Mouse (Mus musculus) forebrain, embryonic 13.5 days (tissue): ENCODE measurements around the gene Ctsd. TPM values are rescaled to one million over a fixed set of nuclear protein-coding genes. Genes with fewer than 3 reads are reported as not detected.
"Not testable (repeated sequence)": the region's sequence is repeated elsewhere in the genome, so short reads cannot be mapped to it uniquely, and the experiment has no call there.

Experiments used
- ATAC-seq: fragments of 200-750 bp; cut with Nextera tagmentation; 2 replicates; pipeline ENCODE4 v1.8.0; 2017
- H3K27ac ChIP-seq: fragments of 300-500 bp; sonication (generic); 2 replicates; pipeline ENCODE4 v1.5.1; 2015; ENCODE audit warnings: inconsistent platforms, mild to moderate bottlenecking, moderate library complexity
- H3K27me3 ChIP-seq: fragments of 300-500 bp; sonication (generic); 2 replicates; pipeline ENCODE4 v1.6.1; 2015; ENCODE audit warnings: mild to moderate bottlenecking, inconsistent platforms
- H3K36me3 ChIP-seq: fragments of 300-500 bp; sonication (generic); 2 replicates; pipeline ENCODE4 v1.6.1; 2015; ENCODE audit warnings: mild to moderate bottlenecking, inconsistent platforms; ENCODE audit not compliant: poor library complexity, severe bottlenecking
- H3K4me1 ChIP-seq: fragments of 300-500 bp; sonication (generic); 2 replicates; pipeline ENCODE4 v1.6.1; 2015; ENCODE audit warnings: inconsistent platforms
- H3K4me2 ChIP-seq: fragments of 300-500 bp; sonication (generic); 2 replicates; pipeline ENCODE4 v1.6.1; 2015; ENCODE audit warnings: inconsistent platforms, mild to moderate bottlenecking, moderate library complexity
- H3K4me3 ChIP-seq: fragments of 300-500 bp; sonication (generic); 2 replicates; pipeline ENCODE4 v1.5.1; 2015; ENCODE audit warnings: mild to moderate bottlenecking, inconsistent platforms
- H3K9ac ChIP-seq: fragments of 300-500 bp; sonication (generic); 2 replicates; pipeline ENCODE4 v1.6.1; 2015; ENCODE audit warnings: mild to moderate bottlenecking, inconsistent platforms
- H3K9me3 ChIP-seq: fragments of 300-500 bp; sonication (generic); replicated peaks from 2 replicates; pipeline ENCODE4 v1.6.1; 2016; ENCODE audit warnings: inconsistent platforms
- WGBS: fragments of 180-500 bp; shearing (Covaris S2); methylation state at CpG from one replicate; pipeline ENCODE4 v1.1.7; 2015; 5-methylcytosine and 5-hydroxymethylcytosine counted together
- polyA plus RNA-seq: library from polyadenylated mRNA; unstranded; fragments of >200 nt; fragmentation: Nextera tagmentation; extraction: Ambion mirVana; gene quantifications from 2 replicates; pipeline ENCODE4 v1.2.1, GENCODE M21; 2015

The Ctsd gene
- polyA plus RNA-seq, 1 experiment from 2014 or later: 145 TPM

GRCm38 (mm10) chr7:142418027-142418426 lies 30.2 kb upstream of the Ctsd start:
- ATAC-seq: no peak

DNA sequence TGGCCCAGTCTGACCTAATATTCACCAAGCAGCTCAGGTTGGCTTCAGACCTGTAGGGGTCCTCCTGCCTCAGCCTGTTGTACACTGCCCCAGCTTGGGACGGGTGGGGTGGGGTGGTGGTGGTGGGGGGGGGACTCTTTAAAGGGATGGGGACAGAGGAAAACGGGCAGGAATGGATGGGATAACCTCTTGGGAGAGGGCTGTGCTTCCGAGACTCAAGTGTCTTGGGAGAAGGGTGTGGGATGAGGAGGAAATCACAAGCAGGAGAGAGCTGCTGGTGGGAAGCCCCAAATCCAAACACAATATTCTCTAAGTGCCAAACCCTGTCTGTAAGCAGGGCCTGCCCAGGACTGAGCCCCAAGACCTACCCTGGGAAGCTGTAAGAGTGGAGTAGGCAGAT lies 28.4 kb upstream of the Ctsd start:
- H3K27me3 ChIP-seq: no peaks in the 10 kb centered on the region
- WGBS: 75% methylated on average over 3 of the region's 3 CpGs
- no peak for ATAC-seq
- H3K4me2 ChIP-seq: no peak overlapping the region
- H3K4me3 ChIP-seq: no peak overlapping the region
- H3K9ac ChIP-seq: no peak overlapping the region
- H3K9me3 ChIP-seq: no peaks in the 10 kb centered on the region
- H3K36me3 ChIP-seq: no peaks in the 10 kb centered on the region
- H3K27ac ChIP-seq: no peak overlapping the region
- H3K4me1 ChIP-seq: no peaks in the 10 kb centered on the region

More at GRCm38 (mm10) chr7:142418027-142418426, 30.2 kb upstream of the Ctsd start:
- H3K9ac ChIP-seq: no peak overlapping the region
- H3K27ac ChIP-seq: no peak overlapping the region
- no peak overlapping the region for H3K4me2 ChIP-seq
- no peaks in the 10 kb centered on the region for H3K9me3 ChIP-seq
- H3K36me3 ChIP-seq: no peaks in the 10 kb centered on the region
- H3K27me3 ChIP-seq: no peaks in the 10 kb centered on the region
- no peak overlapping the region for H3K4me3 ChIP-seq
- 92% methylated on average over 2 of the region's 2 CpGs for WGBS
- H3K4me1 ChIP-seq: no peaks in the 10 kb centered on the region

- no peaks in the 10 kb centered on the region for H3K36me3 ChIP-seq
- no peak overlapping the region for H3K4me2 ChIP-seq
- H3K9ac ChIP-seq: no peak overlapping the region
- WGBS: 49% methylated on average over 4 of the region's 4 CpGs
- no peak overlapping the region for H3K4me3 ChIP-seq
- no peaks in the 10 kb centered on the region for H3K4me1 ChIP-seq
- H3K27ac ChIP-seq: no peak overlapping the region
- no peak for ATAC-seq
- H3K9me3 ChIP-seq: no peaks in the 10 kb centered on the region
- no peaks in the 10 kb centered on the region for H3K27me3 ChIP-seq
These were observed 27.5 kb upstream of the Ctsd start for GRCm38 (mm10) chr7:142415314-142415713.

- H3K27ac ChIP-seq: no peak overlapping the region
- H3K9ac ChIP-seq: no peak overlapping the region
- no peaks in the 10 kb centered on the region for H3K27me3 ChIP-seq
- ATAC-seq: no peak
- no peak overlapping the region for H3K4me2 ChIP-seq
- no peaks in the 10 kb centered on the region for H3K9me3 ChIP-seq
- H3K36me3 ChIP-seq: no peaks in the 10 kb centered on the region
- no peaks in the 10 kb centered on the region for H3K4me1 ChIP-seq
- H3K4me3 ChIP-seq: no peak overlapping the region
- 93% methylated on average over 6 of the region's 6 CpGs for WGBS
These were observed 25.4 kb upstream of the Ctsd start for GRCm38 (mm10) chr7:142413285-142413684.

DNA sequence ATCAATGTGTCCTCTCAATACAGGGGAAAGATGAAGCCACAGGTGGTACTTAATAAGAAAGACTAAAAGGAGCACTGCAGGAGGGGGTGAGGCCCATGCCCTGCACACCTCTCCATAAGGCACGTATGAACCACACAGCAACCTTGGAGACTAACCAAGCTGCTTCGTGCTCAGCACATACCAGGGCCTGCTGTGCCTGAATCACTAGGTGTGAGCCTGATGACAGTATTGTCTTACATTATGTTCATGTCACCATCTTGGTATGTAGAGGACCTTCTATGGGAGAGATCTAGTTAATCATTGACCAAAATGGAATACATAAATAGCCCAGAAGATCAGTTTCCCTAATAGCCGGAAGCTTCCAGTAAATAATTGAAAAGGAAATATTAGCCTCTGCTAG lies 21.8 kb upstream of the Ctsd start:
- H3K9ac ChIP-seq: no peak overlapping the region
- H3K4me1 ChIP-seq: no peaks in the 10 kb centered on the region
- 80% methylated on average over 3 of the region's 3 CpGs for WGBS
- H3K27me3 ChIP-seq: no peaks in the 10 kb centered on the region
- H3K27ac ChIP-seq: no peak overlapping the region
- H3K4me2 ChIP-seq: no peak overlapping the region
- H3K36me3 ChIP-seq: no peaks in the 10 kb centered on the region
- no peaks in the 10 kb centered on the region for H3K9me3 ChIP-seq
- no peak for ATAC-seq
- H3K4me3 ChIP-seq: no peak overlapping the region

DNA sequence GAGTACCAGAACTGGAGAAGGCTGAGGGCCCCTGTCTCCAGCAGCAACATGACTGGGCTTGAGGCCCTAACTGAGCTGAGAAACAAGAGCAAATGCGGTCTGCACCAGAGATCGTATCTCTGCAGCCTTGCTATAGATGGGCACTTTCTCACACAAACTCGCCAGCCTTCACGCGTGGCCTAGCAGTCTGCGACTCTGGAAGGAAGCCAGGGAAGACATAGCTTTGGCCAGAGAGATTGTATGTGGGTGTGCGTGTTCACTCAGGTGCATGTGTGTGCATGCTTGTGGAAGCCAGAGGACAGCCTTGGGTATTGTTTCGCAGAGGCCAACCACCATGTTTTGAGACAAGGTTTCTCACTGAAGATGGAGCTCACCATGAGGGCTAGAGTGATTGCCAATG lies 20.8 kb upstream of the Ctsd start:
- no peaks in the 10 kb centered on the region for H3K36me3 ChIP-seq
- no peak for ATAC-seq
- no peak overlapping the region for H3K27ac ChIP-seq
- WGBS: 92% methylated on average over 8 of the region's 8 CpGs
- no peaks in the 10 kb centered on the region for H3K9me3 ChIP-seq
- H3K4me1 ChIP-seq: no peaks in the 10 kb centered on the region
- no peaks in the 10 kb centered on the region for H3K27me3 ChIP-seq
- H3K9ac ChIP-seq: no peak overlapping the region
- no peak overlapping the region for H3K4me2 ChIP-seq
- H3K4me3 ChIP-seq: no peak overlapping the region

DNA sequence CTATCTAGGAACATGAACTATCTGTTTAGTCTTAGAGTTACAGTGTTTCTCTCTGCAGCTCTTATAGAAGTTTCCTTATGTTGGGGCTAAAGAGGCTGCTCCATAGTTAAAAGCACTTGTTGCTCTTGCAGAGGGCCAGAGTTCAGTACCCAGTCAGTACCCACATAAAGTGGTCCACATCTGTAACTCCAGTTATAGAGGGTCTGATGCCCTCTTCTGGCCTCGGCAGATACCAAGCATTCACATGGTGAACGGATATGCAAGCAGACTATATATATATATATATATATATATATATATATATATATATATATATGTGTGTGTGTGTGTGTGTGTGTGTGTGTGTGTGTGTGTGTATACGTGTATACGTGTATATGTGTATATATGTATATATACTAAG lies 20.1 kb upstream of the Ctsd start:
- Histone ChIP-seq H3K27me3 (no peaks in the 10 kb centered on the region), H3K36me3 (no peaks in the 10 kb centered on the region), H3K9ac (no peak overlapping the region), H3K9me3 (no peaks in the 10 kb centered on the region), H3K27ac (no peak overlapping the region), H3K4me2 (no peak overlapping the region), H3K4me3 (no peak overlapping the region), H3K4me1 (no peaks in the 10 kb centered on the region)
- WGBS: 73% methylated on average over 4 of the region's 4 CpGs
- no peak for ATAC-seq

DNA sequence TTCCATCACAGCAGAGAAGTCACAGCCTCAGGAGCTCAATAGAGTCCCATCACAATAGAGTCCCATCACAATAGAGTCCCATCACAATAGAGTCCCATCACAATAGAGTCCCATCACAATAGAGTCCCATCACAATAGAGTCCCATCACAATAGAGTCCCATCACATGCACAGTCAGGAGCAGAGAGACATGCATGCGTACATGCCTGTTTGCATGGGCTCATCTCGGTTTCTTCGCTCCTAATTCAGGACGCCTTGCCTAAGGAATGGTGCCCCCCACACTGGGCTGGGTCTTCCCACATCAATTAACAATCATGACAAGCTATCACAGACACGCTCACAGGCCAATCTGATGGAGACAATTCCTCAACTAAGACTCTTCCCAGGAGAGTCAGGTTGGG lies 17.3 kb upstream of the Ctsd start:
- not testable (repeated sequence) for H3K9me3 ChIP-seq, H3K4me3 ChIP-seq, ATAC-seq, H3K36me3 ChIP-seq, H3K9ac ChIP-seq, H3K4me2 ChIP-seq, H3K27ac ChIP-seq, H3K27me3 ChIP-seq
- peaks cover 10% of the 10 kb centered on the region for H3K4me1 ChIP-seq
- 91% methylated on average over 5 of the region's 5 CpGs for WGBS

- no peaks in the 10 kb centered on the region for H3K36me3 ChIP-seq
- WGBS: 83% methylated on average over 4 of the region's 4 CpGs
- H3K27me3 ChIP-seq: no peaks in the 10 kb centered on the region
- ATAC-seq: no peak
- H3K9me3 ChIP-seq: no peaks in the 10 kb centered on the region
- peaks cover 10% of the 10 kb centered on the region for H3K4me1 ChIP-seq
- no peak overlapping the region for H3K9ac ChIP-seq
- H3K4me2 ChIP-seq: no peak overlapping the region
- no peak overlapping the region for H3K4me3 ChIP-seq
- H3K27ac ChIP-seq: no peak overlapping the region
These were observed 15.8 kb upstream of the Ctsd start for GRCm38 (mm10) chr7:142403591-142403990.

DNA sequence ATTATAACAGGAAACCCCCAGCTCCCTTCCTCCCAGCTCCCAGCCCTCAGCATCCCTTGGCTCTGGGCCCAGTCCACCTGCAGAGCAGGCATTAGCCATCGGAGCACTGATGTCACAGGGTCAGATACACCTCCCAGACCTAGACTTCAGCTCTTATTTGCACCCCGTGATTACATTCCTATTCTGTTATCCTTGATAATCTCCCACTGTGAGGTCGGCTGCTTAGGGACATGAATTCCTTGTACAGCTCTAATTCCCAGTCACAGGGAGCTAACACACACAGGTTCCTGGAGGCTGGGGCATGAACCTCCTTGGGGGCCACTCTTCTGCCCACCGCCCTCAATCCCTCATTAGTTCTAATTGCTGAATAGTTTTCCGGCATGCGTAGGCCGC lies 12.9 kb upstream of the Ctsd start:
- no peak overlapping the region for H3K27ac ChIP-seq
- H3K9me3 ChIP-seq: no peaks in the 10 kb centered on the region
- 3% methylated on average over 7 of the region's 7 CpGs for WGBS
- no peak for ATAC-seq
- H3K4me2 ChIP-seq: no peak overlapping the region
- peaks cover 10% of the 10 kb centered on the region for H3K4me1 ChIP-seq
- no peaks in the 10 kb centered on the region for H3K27me3 ChIP-seq
- H3K9ac ChIP-seq: no peak overlapping the region
- no peaks in the 10 kb centered on the region for H3K36me3 ChIP-seq
- no peak overlapping the region for H3K4me3 ChIP-seq

DNA sequence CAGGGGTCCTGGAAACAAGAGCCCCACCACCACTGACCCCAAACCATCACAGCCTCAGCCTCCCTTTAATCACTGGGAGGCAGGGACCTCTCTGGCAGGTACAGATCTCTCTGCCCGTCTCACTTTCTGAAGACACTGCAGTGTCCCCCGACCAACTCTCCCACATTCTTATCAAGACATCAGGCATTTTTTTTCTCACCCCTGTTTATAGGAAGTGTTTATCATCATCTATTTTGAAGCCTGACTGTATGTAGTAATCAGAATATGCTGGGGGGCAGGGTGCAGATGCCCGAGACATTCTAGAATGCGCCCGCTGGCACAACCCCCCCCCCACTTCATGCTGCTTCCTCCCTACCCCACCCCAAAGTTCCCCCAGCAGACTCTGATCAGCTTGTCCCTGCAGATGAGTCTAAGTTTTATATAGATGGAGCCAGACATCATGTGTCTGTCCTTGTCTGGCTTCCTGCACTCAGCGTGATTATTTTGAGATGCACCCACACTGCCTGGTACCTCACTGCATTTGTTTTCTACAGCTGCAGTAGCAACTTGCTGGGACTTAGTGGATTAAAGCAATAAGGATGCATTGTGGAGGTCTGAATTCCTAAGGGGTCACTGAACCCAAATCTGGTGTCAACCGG lies 12.4 kb upstream of the Ctsd start:
- Histone ChIP-seq H3K36me3 (no peaks in the 10 kb centered on the region), H3K9me3 (no peaks in the 10 kb centered on the region), H3K9ac (no peak overlapping the region), H3K4me2 (no peak overlapping the region), H3K27ac (no peak overlapping the region), H3K27me3 (no peaks in the 10 kb centered on the region), H3K4me1 (peaks cover 10% of the 10 kb centered on the region), H3K4me3 (no peak overlapping the region)
- ATAC-seq: no peak
- WGBS: 46% methylated on average over 7 of the region's 7 CpGs

GRCm38 (mm10) chr7:142399250-142399649 lies 11.4 kb upstream of the Ctsd start:
- Histone ChIP-seq H3K9ac (no peak overlapping the region), H3K27me3 (no peaks in the 10 kb centered on the region), H3K4me1 (peaks cover 10% of the 10 kb centered on the region), H3K27ac (no peak overlapping the region), H3K4me2 (no peak overlapping the region), H3K9me3 (no peaks in the 10 kb centered on the region), H3K36me3 (no peaks in the 10 kb centered on the region), H3K4me3 (no peak overlapping the region)
- ATAC-seq: no peak
- WGBS: 92% methylated on average over 1 of the region's 1 CpGs

DNA sequence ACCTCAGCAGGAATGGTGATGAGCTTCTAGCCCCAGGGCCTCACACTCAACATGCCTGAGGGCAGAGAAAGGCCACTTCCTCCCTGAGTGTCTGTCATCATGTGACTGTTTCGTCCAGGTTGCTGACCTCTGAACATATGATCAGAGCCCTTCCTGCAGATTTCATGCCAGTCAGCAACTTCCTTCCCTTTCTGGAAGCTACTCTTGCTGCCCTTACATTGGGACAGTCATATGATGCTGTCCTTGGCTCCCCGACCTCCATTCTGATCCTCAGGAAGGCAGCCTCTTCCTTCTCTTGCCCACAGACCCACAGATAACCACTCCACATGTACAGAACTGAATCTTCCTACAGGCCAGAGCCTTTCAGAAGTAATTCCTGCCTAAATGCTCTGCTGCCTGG lies 10.2 kb upstream of the Ctsd start:
- H3K4me2 ChIP-seq: no peak overlapping the region
- H3K27me3 ChIP-seq: no peaks in the 10 kb centered on the region
- no peak overlapping the region for H3K27ac ChIP-seq
- H3K9me3 ChIP-seq: no peaks in the 10 kb centered on the region
- no peak overlapping the region for H3K9ac ChIP-seq
- peaks cover 10% of the 10 kb centered on the region for H3K4me1 ChIP-seq
- H3K36me3 ChIP-seq: no peaks in the 10 kb centered on the region
- ATAC-seq: no peak
- no peak overlapping the region for H3K4me3 ChIP-seq
- WGBS: 67% methylated on average over 2 of the region's 2 CpGs
